Mouse (Mus musculus): ENCODE measurements at regions not wholly inside any gene's neighbourhood (a gene's known extent, or its start where the extent isn't known, plus 50 kb on each side); places are given as distances from the start of the nearest gene placed in this dataset.
"Not testable (repeated sequence)": the region's sequence is repeated elsewhere in the genome, so short reads cannot be mapped to it uniquely, and the experiment has no call there.

GRCm38 (mm10) chr10:85739008-85739407 lies 90.3 kb upstream of the Pwp1 start:
- TF ChIP-seq NRF1 (IDR thresholded peaks at IDR 0.05; ENCODE audit: low read depth, low read length) (no peak), MYC (IDR thresholded peaks at IDR 0.05; ENCODE audit: low read depth, low read length) (no peak), UBTF (IDR thresholded peaks at IDR 0.05; ENCODE audit: low read depth, low read length) (no peak), MAFK (IDR thresholded peaks at IDR 0.05; ENCODE audit: insufficient replicate concordance, low read length) (no peak)
- Histone ChIP-seq H3K27me3 (replicated peaks) (peaks cover 6% of the 10 kb centered on the region), H3K9me3 (replicated peaks; ENCODE audit: low read length) (no peaks in the 10 kb centered on the region), H3K79me2 (replicated peaks; ENCODE audit: control insufficient read depth, extremely low read depth, insufficient read depth, poor library complexity, severe bottlenecking) (no peaks in the 10 kb centered on the region), H3K4me3 (replicated peaks in 1 of 3; ENCODE audit: low read depth in 2 of 3, low read length in 2 of 3, poor library complexity in 1 of 3) (no peak overlapping the region), H3K4me2 (ENCODE audit: insufficient read depth, low read depth, poor library complexity, severe bottlenecking) (no peak overlapping the region), H3K4me1 (ENCODE audit: control insufficient read depth in 1 of 2, insufficient read depth in 2 of 2) (no peaks in the 10 kb centered on the region), H3K36me3 (replicated peaks in 1 of 2; ENCODE audit: control insufficient read depth in 1 of 2, insufficient read depth in 1 of 2, low read length in 1 of 2) (no peaks in the 10 kb centered on the region), H3K9ac (ENCODE audit: insufficient read depth, low read depth) (no peak overlapping the region), H3K27ac (ENCODE audit: insufficient read depth, low read depth) (no peak overlapping the region)
- dilution Hi-C loops (cut with MboI; ENCODE audit: extremely low pct_ligation_motif_present, extremely low pct_unique_long_range_greater_than_20kb, low sequenced_read_pairs) (no loop called here), in situ Hi-C loops (cut with MboI; ENCODE audit: low pct_ligation_motif_present, low pct_unique_long_range_greater_than_20kb, low sequenced_read_pairs) (no loop called here)
- DNase-seq (ENCODE audit: extremely low read depth) = no peak

- DNase-seq (ENCODE audit: extremely low read depth); in situ Hi-C loops (cut with MboI; ENCODE audit: low pct_ligation_motif_present, low pct_unique_long_range_greater_than_20kb, low sequenced_read_pairs); dilution Hi-C loops (cut with MboI; ENCODE audit: extremely low pct_ligation_motif_present, extremely low pct_unique_long_range_greater_than_20kb, low sequenced_read_pairs): not testable (repeated sequence)
Measured at GRCm38 (mm10) chr10:85739565-85739964, 89.7 kb upstream of the Pwp1 start.

DNA sequence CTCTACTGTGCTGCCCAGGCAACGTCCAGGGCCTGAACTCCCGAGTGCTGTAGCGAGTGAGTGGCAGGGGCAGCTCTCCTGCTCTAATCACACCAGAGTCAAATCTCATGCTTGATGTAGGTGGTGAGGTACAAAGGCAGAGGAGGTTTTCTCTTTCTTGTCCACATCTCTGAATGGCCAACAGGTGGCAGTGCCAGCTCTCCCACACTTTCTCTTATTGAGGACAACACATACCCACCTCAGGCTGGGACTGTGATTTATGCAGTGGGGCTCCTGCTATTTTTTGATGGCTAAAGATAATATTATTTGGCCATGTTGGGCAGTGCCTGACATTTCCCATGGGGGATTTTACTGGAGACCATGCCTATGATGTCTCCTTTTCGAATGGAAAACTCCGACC lies 87.3 kb upstream of the Pwp1 start:
- in situ Hi-C loops (cut with MboI; ENCODE audit: low pct_ligation_motif_present, low pct_unique_long_range_greater_than_20kb, low sequenced_read_pairs) (no loop called here), dilution Hi-C loops (cut with MboI; ENCODE audit: extremely low pct_ligation_motif_present, extremely low pct_unique_long_range_greater_than_20kb, low sequenced_read_pairs) (no loop called here)
- peak; percentile 31 for TF ChIP-seq RAD21 (IDR thresholded peaks at IDR 0.05; ENCODE audit: low read depth, low read length)
- TF ChIP-seq SIN3A (IDR thresholded peaks at IDR 0.05; ENCODE audit: low read length) = no peak
- TF ChIP-seq ETS1 (conservative IDR thresholded peaks at IDR 0.05; ENCODE audit: low read depth, low read length) = no peak
- TF ChIP-seq CTCF (conservative IDR thresholded peaks at IDR 0.05 in 1 of 2, IDR thresholded peaks at IDR 0.05 in 1 of 2; ENCODE audit: low read depth in 2 of 2, low read length in 2 of 2) = peak in 1 of 2 experiments; percentile 53; a peak in 2 of 4 replicates
- no peak for TF ChIP-seq JUND (conservative IDR thresholded peaks at IDR 0.05; ENCODE audit: low read depth, low read length)
- no peak for TF ChIP-seq EP300 (IDR thresholded peaks at IDR 0.05; ENCODE audit: low read length)
- TF ChIP-seq MAFK (IDR thresholded peaks at IDR 0.05; ENCODE audit: insufficient replicate concordance, low read length) = no peak
- TF ChIP-seq SMC3 (IDR thresholded peaks at IDR 0.05; ENCODE audit: low read depth, low read length) = peak; percentile 20; the same call in 1 of the 2 replicates
- no peak for TF ChIP-seq KAT2A (IDR thresholded peaks at IDR 0.05; ENCODE audit: insufficient replicate concordance, low read length)
- Histone ChIP-seq H3K9ac (ENCODE audit: insufficient read depth, low read depth) (no peak overlapping the region), H3K9me3 (replicated peaks; ENCODE audit: low read length) (no peaks in the 10 kb centered on the region), H3K79me2 (replicated peaks; ENCODE audit: control insufficient read depth, extremely low read depth, insufficient read depth, poor library complexity, severe bottlenecking) (no peaks in the 10 kb centered on the region), H3K4me3 (replicated peaks in 1 of 3; ENCODE audit: low read depth in 2 of 3, low read length in 2 of 3, poor library complexity in 1 of 3) (no peak overlapping the region), H3K27me3 (replicated peaks) (peaks cover 6% of the 10 kb centered on the region), H3K4me1 (ENCODE audit: control insufficient read depth in 1 of 2, insufficient read depth in 2 of 2) (no peaks in the 10 kb centered on the region), H3K4me2 (ENCODE audit: insufficient read depth, low read depth, poor library complexity, severe bottlenecking) (no peak overlapping the region), H3K27ac (ENCODE audit: insufficient read depth, low read depth) (no peak overlapping the region), H3K36me3 (replicated peaks in 1 of 2; ENCODE audit: control insufficient read depth in 1 of 2, insufficient read depth in 1 of 2, low read length in 1 of 2) (no peaks in the 10 kb centered on the region)
- DNase-seq (ENCODE audit: extremely low read depth) = peak; percentile 6

More at GRCm38 (mm10) chr10:85739565-85739964, 89.7 kb upstream of the Pwp1 start:
- not testable (repeated sequence) for H3K27ac ChIP-seq (ENCODE audit: insufficient read depth, low read depth); H3K4me2 ChIP-seq (ENCODE audit: insufficient read depth, low read depth, poor library complexity, severe bottlenecking); H3K36me3 ChIP-seq (replicated peaks in 1 of 2; ENCODE audit: control insufficient read depth in 1 of 2, insufficient read depth in 1 of 2, low read length in 1 of 2); H3K4me1 ChIP-seq (ENCODE audit: control insufficient read depth in 1 of 2, insufficient read depth in 2 of 2); H3K79me2 ChIP-seq (replicated peaks; ENCODE audit: control insufficient read depth, extremely low read depth, insufficient read depth, poor library complexity, severe bottlenecking); H3K9me3 ChIP-seq (replicated peaks; ENCODE audit: low read length); H3K9ac ChIP-seq (ENCODE audit: insufficient read depth, low read depth); H3K4me3 ChIP-seq (replicated peaks in 1 of 3; ENCODE audit: low read depth in 2 of 3, low read length in 2 of 3, poor library complexity in 1 of 3); H3K27me3 ChIP-seq (replicated peaks)

DNA sequence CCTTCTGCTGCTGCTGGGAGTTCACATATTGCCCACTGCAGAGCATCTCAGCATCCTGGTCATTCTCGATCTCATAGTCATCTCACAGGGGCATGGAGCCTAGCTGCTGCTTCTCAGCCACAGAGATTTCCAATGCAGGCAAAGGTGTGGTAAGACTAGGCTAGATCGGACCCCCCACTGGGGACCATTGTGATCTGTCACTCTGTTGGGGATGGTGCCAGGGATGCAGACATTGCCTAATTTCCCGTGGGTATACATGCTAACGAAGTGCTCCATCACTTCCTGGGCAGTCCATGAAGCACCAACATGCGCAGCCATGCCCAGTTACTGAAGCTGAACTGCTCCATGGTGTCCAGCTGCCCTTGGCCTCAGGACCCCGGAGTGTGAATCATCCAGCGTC lies 83.9 kb upstream of the Pwp1 start:
- DNase-seq (ENCODE audit: extremely low read depth) = not testable (repeated sequence)

More for the DNA sequence above, 83.9 kb upstream of the Pwp1 start:
- dilution Hi-C loops (cut with MboI; ENCODE audit: extremely low pct_ligation_motif_present, extremely low pct_unique_long_range_greater_than_20kb, low sequenced_read_pairs); H3K9me3 ChIP-seq (replicated peaks; ENCODE audit: low read length); H3K9ac ChIP-seq (ENCODE audit: insufficient read depth, low read depth); H3K4me2 ChIP-seq (ENCODE audit: insufficient read depth, low read depth, poor library complexity, severe bottlenecking); H3K27me3 ChIP-seq (replicated peaks); H3K4me1 ChIP-seq (ENCODE audit: control insufficient read depth in 1 of 2, insufficient read depth in 2 of 2); H3K36me3 ChIP-seq (replicated peaks in 1 of 2; ENCODE audit: control insufficient read depth in 1 of 2, insufficient read depth in 1 of 2, low read length in 1 of 2); H3K4me3 ChIP-seq (replicated peaks in 1 of 3; ENCODE audit: low read depth in 2 of 3, low read length in 2 of 3, poor library complexity in 1 of 3); H3K27ac ChIP-seq (ENCODE audit: insufficient read depth, low read depth); in situ Hi-C loops (cut with MboI; ENCODE audit: low pct_ligation_motif_present, low pct_unique_long_range_greater_than_20kb, low sequenced_read_pairs); H3K79me2 ChIP-seq (replicated peaks; ENCODE audit: control insufficient read depth, extremely low read depth, insufficient read depth, poor library complexity, severe bottlenecking): not testable (repeated sequence)

Data from CH12.LX (cell line).